Mouse (Mus musculus) left cerebral cortex, postnatal 14 days (tissue): Measurements from ENCODE around the gene Abhd14a. TPM values are rescaled to one million over a fixed set of nuclear protein-coding genes. Genes with fewer than 3 reads are reported as not detected.
A peak's percentile ranks its signal among the peaks of the same experiment; 100 is the strongest.

Experiments used
- DNase-seq, 2 experiments: peaks; one replicate each; pipeline ENCODE4 v3.0.0; 2021 to 2022; ENCODE audit warnings: low spot score in 2 of 2, mixed read lengths in 1 of 2
- intact Hi-C: fragments of 180-260 bp; cut with DNase I; formaldehyde crosslinking; loops from one replicate; pipeline ENCODE4 v1.15.1; 2025
- total RNA-seq, 2 experiments: library from RNA; stranded (reverse); gene quantifications; 2 replicates each; pipeline ENCODE4 v1.2.3; 2021

The Abhd14a gene
- total RNA-seq, 2 experiments from 2014 or later: 48.7 to 54.1 TPM

GRCm38 (mm10) chr9:106471892-106472291 lies 24.4 kb upstream of the Abhd14a start:
- peak in 1 of 2 experiments; percentile 68 for DNase-seq
- intact Hi-C loops: no loop called here

GRCm38 (mm10) chr9:106470991-106471750 lies 23.7 kb upstream of the Abhd14a start:
- no peak for DNase-seq

DNA sequence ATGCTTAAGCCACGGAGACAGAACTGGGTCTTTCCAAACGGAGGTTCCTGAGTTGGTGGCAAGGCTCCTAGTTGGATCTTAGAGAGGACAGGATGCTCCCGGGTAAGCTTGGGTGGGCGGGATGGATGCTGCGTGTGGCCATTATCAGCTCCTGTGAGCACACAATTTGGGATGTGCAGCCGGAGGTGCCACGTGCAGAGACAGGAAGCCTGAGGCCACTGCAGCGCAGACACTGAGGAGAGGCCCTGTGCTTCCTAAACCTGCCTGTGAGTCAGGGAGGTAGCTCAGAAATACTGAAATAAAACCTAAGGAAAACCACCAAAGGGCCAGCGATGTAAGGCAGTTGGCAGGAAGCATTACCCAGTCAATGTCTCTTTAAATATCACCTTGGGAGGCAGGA lies 22.3 kb upstream of the Abhd14a start:
- no peak for DNase-seq
- intact Hi-C loops: no loop called here

More at GRCm38 (mm10) chr9:106470991-106471750, 23.7 kb upstream of the Abhd14a start:
- intact Hi-C loops: no loop called here

DNA sequence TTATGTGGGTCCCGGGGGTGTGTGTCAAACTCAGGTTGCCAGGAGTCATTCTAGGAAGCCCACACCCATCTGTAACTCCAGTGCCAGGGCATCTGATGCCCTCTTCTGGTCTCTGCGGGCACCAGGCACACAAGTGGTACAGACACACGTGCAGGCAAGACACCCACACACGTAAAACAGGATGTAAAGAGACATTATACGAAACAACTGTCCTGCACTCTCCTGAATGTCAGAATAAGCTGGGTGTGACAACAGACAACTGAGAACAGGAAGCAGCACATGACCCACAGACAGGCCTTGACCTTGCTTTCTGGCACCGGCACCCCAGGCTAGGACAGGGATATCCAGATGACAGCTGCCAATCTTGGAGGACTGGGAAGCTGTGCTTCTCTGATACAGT lies 21.8 kb upstream of the Abhd14a start:
- intact Hi-C loops: no loop called here

GRCm38 (mm10) chr9:106467746-106468145 lies 20.3 kb upstream of the Abhd14a start:
- DNase-seq: no peak
- intact Hi-C loops: no loop called here

More for the DNA sequence above, 21.8 kb upstream of the Abhd14a start:
- DNase-seq: no peak

DNA sequence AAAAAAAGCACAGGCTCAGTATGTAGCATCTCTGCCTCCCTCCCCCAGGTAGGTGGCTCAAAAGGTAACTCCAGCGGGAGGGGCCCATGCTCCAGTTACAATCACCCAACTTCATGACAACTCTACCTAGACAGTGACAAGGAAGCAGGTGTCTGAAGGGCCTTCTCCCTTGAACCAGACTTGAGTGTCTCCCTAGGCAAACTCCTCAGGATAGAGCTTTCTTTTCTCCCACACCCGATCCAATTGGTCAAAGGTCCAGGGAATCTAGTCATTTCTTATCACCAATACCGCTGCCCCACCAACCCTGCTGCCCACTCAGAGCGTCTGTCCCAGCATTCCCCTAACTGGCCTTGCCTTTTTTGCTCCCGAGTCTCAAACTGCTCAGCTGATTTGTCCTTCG lies 19.2 kb upstream of the Abhd14a start:
- no peak for DNase-seq
- intact Hi-C loops: no loop called here

- peak in 1 of 2 experiments; percentile 66 for DNase-seq
These were observed 18.2 kb upstream of the Abhd14a start, which contains the start of gene Gpr62 for GRCm38 (mm10) chr9:106465571-106466200. Gene Gpr62 (minus strand): TSS chr9:106465938.

DNA sequence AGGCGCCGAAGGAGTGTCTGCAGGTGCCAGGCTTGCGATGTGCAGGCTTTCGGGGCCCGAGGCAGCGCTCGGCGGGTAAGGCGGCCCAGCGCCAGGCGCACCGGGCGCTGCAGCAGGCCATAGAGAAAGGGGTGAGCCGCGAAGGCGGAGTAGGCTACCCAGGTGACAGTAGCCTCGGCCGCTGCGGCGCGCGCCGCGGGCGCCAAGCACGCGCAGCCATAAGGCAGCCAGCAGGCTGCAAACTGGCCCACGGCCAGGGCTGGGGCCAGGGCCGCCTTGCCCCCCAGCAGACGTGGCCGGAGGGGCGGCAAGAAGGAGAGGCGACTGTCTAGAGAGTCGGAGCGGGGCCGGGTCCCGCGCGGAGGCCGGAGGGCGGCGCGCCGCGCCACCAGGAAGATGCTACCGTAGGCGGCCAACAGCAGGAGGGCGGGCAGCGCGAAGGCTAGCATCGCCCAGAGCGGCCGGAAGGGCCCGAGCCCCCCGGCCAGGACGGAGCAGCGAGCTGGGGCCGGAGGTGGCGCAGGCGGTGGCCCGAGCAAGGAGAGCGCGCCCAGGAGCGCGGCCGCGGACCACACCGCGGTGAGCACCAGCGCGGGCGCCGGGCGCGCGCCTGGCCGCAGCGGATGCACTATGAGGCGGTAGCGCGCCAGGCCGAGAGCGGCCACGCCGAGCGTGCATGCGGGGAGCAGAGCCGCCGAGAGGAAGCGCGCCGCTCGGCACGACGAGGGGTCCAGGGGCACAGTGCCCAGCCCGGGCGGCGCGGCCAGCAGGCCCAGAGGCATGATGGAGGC lies 17.5 kb upstream of the Abhd14a start:
- DNase-seq: peak; percentile 74 to 76
- intact Hi-C loops: no loop called here

More at GRCm38 (mm10) chr9:106465571-106466200, 18.2 kb upstream of the Abhd14a start, which contains the start of gene Gpr62:
- intact Hi-C loops: no loop called here

- no peak for DNase-seq
- intact Hi-C loops: no loop called here
These were observed 15.9 kb upstream of the Abhd14a start for GRCm38 (mm10) chr9:106463122-106464063.

DNA sequence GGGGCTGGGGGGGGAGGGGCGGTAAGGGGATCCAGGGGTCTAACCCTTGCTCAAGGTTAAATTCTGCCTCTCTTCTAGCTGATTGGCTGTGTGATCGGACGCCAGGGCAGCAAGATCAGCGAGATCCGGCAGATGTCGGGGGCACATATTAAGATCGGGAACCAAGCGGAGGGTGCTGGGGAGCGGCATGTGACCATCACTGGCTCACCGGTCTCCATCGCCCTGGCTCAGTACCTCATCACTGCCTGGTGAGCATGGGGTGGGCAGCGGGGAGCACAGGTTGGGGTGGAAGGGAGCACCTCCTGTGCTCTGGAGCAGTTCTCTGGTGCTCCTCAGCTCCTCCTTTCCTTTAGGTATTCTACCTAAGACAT lies 14.9 kb upstream of the Abhd14a start:
- DNase-seq: no peak
- intact Hi-C loops: no loop called here

DNA sequence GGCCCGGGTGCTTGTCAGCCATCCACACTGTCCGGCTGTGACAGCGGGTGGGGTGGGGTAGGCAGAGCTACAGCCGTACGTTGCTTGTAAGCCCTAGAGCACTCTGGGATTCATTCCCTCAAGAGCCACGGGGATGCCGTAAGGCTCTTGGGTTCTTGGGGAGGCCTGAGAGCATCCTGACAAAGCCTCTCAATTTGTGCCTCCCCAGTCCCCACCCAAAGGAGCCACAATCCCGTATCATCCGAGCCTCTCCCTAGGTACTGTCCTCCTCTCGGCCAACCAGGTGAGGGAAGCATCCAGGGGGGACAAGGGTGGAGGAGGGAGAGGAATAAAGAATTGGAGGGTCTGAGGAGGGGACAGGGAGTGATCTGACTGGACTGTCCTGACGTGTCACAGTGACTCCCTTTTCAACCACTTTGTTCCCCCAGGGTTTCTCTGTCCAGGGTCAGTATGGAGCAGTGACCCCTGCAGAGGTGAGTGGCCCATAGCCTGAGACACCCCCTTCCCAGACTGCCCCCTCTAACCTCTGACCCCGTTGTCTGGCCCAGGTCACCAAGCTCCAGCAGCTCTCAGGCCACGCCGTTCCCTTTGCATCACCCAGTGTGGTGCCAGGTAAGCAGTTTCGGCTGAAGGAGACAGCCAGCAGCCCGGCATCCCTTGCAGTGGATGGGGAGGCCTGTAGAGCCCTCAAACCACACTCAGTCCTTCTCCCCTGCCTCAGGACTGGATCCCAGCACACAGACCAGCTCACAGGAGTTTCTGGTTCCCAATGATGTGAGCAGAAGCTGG lies 14.4 kb upstream of the Abhd14a start:
- intact Hi-C loops: no loop called here
- no peak for DNase-seq

DNA sequence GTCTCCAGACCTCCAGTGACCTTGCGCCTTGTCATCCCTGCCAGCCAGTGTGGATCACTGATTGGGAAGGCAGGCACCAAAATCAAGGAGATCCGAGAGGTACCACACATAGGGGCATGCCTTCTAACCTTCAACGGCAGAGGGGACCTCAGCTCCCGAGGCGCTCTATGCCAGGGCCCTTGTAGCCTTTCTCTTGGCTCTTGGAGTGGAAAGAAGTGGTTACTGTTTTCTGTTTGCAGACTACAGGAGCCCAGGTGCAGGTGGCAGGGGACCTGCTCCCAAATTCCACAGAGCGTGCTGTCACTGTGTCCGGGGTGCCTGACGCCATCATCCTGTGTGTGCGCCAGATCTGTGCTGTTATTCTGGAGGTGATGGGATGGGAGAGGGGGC lies 13.5 kb upstream of the Abhd14a start:
- DNase-seq: no peak
- intact Hi-C loops: no loop called here

- intact Hi-C loops: no loop called here
- DNase-seq: no peak
These were observed 13.0 kb upstream of the Abhd14a start for GRCm38 (mm10) chr9:106460401-106461025.

DNA sequence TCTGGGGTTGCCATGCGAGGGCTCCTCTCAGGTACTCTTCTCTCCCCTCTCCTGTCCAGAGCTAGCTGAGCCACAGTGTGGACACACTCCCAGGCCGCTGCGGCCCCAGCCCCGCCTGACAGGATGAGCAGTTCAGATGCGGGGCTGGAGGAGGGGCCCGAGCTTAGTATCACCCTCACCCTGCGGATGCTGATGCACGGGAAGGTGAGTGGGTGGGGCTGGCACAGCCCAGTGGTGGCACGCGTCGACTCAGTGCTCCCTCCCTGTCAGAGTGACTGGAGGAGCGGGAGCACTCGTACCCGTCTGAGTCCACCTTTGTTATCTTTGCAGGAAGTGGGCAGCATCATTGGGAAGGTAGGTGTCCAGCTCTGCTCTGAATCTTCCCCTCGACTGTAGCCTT lies 12.5 kb upstream of the Abhd14a start:
- intact Hi-C loops: no loop called here
- DNase-seq: no peak

DNA sequence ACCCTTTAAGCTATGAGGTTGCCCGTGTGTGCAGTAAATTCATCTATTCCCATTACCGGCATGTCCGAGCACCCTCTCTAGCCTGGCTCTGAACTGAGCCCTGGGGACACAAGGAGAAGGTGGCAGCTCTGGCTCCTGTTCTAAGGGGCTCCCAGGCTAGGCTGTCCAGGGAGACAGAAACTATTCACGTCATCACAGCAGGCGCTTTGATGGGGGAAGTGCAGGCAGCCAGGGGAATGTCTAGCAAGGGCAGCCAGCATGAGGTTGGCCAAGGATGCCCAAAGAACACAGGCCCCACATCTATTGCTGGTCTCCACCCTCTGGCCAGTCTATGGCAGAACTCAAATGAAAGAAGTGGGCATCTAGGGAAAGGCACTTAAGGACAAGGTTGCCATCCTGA lies 10.4 kb upstream of the Abhd14a start:
- DNase-seq: no peak
- intact Hi-C loops: no loop called here

DNA sequence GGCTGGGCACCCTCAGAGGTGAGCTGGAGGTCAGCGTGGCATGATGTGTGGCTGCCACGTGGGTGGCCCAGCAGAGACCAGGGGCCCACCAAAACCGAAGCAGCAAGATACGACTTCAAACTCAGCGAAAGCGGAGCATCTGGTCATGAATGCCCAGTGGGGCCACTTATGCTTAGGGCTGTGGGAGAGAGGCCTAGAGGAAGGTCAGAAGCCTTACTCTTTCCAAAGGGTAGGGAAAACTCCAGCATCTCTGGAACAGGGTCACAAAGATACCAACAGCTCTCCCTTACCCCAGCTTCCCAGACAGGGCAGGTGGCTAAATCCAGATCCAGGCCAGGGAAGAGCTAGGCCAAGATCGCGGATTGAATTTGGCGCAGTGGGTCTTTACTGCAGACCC lies 9.7 kb upstream of the Abhd14a start:
- no peak for DNase-seq
- intact Hi-C loops: no loop called here

- no peak for DNase-seq
- intact Hi-C loops: no loop called here
These were observed 9.1 kb upstream of the Abhd14a start for GRCm38 (mm10) chr9:106456325-106457162.
